Mouse (Mus musculus) spleen, adult 2 months (tissue): ENCODE data around the gene Dock8. TPM values are rescaled to one million over a fixed set of nuclear protein-coding genes. Genes with fewer than 3 reads are reported as not detected.

Experiments
- DNase-seq, 2 experiments: peaks; one replicate each; pipeline versions ENCODE4 v3.0.0 to v3.0.0-alpha.2; 2012 to 2021; ENCODE audit warnings: low spot score in 2 of 2, low read depth in 1 of 2
- H3K27ac ChIP-seq: fragments of 200-500 bp; 2 replicates; pipeline ENCODE4 v1.5.1; 2012; ENCODE audit warnings: low read length, inconsistent platforms; ENCODE audit not compliant: insufficient read depth
- H3K27me3 ChIP-seq: fragments of 200-500 bp; 2 replicates; pipeline ENCODE4 v1.6.1; 2012; ENCODE audit warnings: mild to moderate bottlenecking, moderate library complexity, low read length, inconsistent platforms; ENCODE audit not compliant: control insufficient read depth, insufficient read depth
- H3K36me3 ChIP-seq: fragments of 200-500 bp; 2 replicates; pipeline ENCODE4 v1.6.1; 2012; ENCODE audit warnings: mild to moderate bottlenecking, low read length, inconsistent platforms; ENCODE audit not compliant: control insufficient read depth, insufficient read depth
- H3K4me1 ChIP-seq: fragments of 200-500 bp; 2 replicates; pipeline ENCODE4 v1.6.1; 2011; ENCODE audit warnings: inconsistent platforms; ENCODE audit not compliant: control insufficient read depth, insufficient read depth, insufficient read length
- H3K4me3 ChIP-seq: fragments of 200-500 bp; 2 replicates; pipeline ENCODE4 v1.5.1; 2011; ENCODE audit warnings: mild to moderate bottlenecking, inconsistent platforms; ENCODE audit not compliant: insufficient read depth, insufficient read length; ENCODE audit errors: extremely low read depth
- CTCF ChIP-seq: fragments of 200-500 bp; IDR thresholded peaks from 2 replicates; pipeline ENCODE4 v1.5.1; 2011; ENCODE audit warnings: mild to moderate bottlenecking, inconsistent platforms; ENCODE audit not compliant: insufficient read depth, insufficient read length, insufficient replicate concordance; ENCODE audit errors: extremely low read depth
- POLR2A ChIP-seq: fragments of 200-500 bp; IDR thresholded peaks from 2 replicates; pipeline ENCODE4 v1.6.1; 2011; ENCODE audit warnings: low read depth, low read length, inconsistent platforms
- WGBS: fragments of 180-500 bp; shearing (Covaris S2); methylation state at CpG from one replicate; pipeline ENCODE4 v1.1.7; 2018; 5-methylcytosine and 5-hydroxymethylcytosine counted together
- polyA plus RNA-seq: library from polyadenylated mRNA; depleted of rRNA; stranded (reverse); fragments of >200 nt; gene quantifications from 2 replicates; pipeline ENCODE4 v1.2.3, GENCODE M21; 2012

Gene Dock8
- polyA plus RNA-seq, 1 experiment = 36.6 TPM

DNA sequence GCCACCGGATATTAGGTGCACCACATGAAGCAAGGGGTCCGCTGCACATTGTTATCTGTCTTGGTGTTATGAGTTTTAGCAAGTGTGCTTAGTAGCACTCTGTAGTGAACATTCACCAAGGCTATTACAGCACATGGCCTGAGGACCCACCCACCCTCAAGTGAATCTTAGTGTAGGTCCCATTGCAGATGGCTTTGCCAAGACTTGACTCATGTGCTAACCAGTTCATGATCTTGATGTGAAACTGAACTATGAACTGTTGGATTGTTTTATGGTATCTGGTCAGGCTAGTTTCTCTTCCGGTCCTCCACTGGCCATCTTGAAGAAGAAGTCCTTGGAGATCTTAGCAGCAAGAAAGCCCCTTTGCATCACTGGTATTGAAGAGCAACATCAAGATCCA, 162.9 kb downstream of the Dock8 start:
- H3K4me3 ChIP-seq = no peak overlapping the region
- no peak for DNase-seq
- H3K36me3 ChIP-seq = peaks cover 73% of the 10 kb centered on the region
- H3K27me3 ChIP-seq = no peaks in the 10 kb centered on the region
- no peaks in the 10 kb centered on the region for H3K4me1 ChIP-seq
- WGBS = 98% methylated on average over 3 of the region's 3 CpGs
- H3K27ac ChIP-seq = no peak overlapping the region
- no peak for TF ChIP-seq CTCF
- no peak for TF ChIP-seq POLR2A

DNA sequence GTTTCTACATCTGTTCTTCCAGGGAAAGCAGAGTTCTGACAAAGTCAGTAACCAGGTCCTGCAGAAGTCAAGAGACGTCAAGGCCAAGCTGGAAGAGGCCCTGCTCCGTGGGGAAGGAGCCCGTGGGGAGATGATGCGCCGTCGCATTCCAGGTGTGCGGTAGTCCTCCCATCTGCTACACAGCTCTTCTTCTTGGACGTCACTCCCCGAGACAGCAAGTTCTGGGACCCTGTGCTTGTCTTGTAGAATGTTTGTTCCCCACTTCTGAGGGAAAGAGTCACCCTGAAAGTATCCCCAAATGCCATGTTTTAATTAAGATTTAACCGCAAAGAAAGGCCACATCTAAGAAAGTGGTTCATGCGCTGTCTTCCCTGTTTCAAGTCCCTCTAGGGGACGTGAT, 164.1 kb downstream of the Dock8 start:
- Histone ChIP-seq H3K36me3 (peaks cover 73% of the 10 kb centered on the region), H3K27me3 (no peaks in the 10 kb centered on the region), H3K27ac (no peak overlapping the region), H3K4me3 (no peak overlapping the region), H3K4me1 (no peaks in the 10 kb centered on the region)
- TF ChIP-seq POLR2A = no peak
- TF ChIP-seq CTCF = no peak
- DNase-seq = no peak
- WGBS = 93% methylated on average over 12 of the region's 12 CpGs

DNA sequence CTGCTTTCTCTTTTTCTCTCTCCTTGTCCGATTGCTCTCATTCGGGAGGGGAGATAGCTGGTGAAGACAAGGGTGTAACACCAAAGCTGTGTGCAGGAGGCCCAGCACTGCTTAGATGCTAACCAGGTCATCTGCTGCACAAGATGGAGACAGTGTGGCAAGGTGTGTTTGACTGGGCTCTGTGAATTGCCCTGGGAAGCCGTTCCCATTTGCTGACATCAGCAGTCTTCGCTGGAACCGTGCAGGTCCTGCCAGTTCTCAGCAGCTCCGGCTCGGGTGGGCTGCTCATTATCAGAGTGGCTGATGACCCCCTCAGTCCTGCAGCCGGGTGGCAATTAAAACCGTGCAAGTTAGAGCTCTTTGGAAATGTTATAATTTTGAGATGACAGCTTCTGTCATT, 167.1 kb downstream of the Dock8 start:
- Histone ChIP-seq H3K4me1 (no peaks in the 10 kb centered on the region), H3K4me3 (no peak overlapping the region), H3K27ac (no peak overlapping the region), H3K27me3 (no peaks in the 10 kb centered on the region), H3K36me3 (peaks cover 73% of the 10 kb centered on the region)
- DNase-seq = no peak
- WGBS = 89% methylated on average over 9 of the region's 9 CpGs
- TF ChIP-seq POLR2A = no peak
- TF ChIP-seq CTCF = no peak

DNA sequence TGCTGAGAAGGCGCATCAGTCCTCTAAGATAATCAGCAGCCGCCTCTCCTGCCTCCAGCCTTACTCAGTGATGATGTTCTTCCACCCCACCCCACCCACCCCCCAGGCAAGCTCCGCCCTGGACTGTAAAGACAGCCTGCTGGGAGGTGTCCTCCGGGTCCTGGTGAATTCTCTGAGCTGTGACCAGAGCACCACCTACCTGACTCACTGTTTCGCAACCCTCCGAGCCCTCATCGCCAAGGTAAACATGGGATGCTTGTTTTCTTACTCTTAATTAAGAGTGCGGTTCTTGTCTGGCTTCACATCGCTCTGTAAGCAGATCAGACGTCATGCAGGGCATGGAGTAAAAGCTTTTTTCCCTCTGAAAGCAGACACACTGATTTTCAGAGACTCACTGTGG, 172.1 kb downstream of the Dock8 start:
- TF ChIP-seq POLR2A (no peak), CTCF (no peak)
- 90% methylated on average over 10 of the region's 10 CpGs for WGBS
- H3K27ac ChIP-seq = no peak overlapping the region
- peaks cover 71% of the 10 kb centered on the region for H3K36me3 ChIP-seq
- no peaks in the 10 kb centered on the region for H3K4me1 ChIP-seq
- no peak for DNase-seq
- no peak overlapping the region for H3K4me3 ChIP-seq
- no peaks in the 10 kb centered on the region for H3K27me3 ChIP-seq

DNA sequence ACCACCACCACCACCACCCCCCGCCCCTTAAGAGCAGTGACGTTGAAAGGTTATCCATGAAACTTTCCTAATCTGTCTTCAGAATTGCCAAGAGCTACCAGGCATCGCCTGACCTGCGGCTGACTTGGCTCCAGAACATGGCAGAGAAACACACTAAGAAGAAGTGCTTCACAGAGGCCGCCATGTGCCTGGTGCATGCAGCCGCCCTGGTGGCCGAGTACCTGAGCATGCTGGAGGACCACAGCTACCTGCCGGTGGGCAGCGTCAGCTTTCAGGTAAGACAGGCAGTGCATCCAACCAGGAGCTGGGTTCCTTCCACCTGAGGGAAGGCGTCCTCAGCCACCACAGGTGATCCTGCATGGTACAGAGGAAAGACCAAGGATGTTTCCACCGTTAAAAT, 177.4 kb downstream of the Dock8 start:
- no peaks in the 10 kb centered on the region for H3K4me1 ChIP-seq
- no peaks in the 10 kb centered on the region for H3K27me3 ChIP-seq
- TF ChIP-seq CTCF (no peak), POLR2A (no peak)
- no peak for DNase-seq
- WGBS = 92% methylated on average over 11 of the region's 11 CpGs
- H3K4me3 ChIP-seq = no peak overlapping the region
- no peak overlapping the region for H3K27ac ChIP-seq
- peaks cover 71% of the 10 kb centered on the region for H3K36me3 ChIP-seq

DNA sequence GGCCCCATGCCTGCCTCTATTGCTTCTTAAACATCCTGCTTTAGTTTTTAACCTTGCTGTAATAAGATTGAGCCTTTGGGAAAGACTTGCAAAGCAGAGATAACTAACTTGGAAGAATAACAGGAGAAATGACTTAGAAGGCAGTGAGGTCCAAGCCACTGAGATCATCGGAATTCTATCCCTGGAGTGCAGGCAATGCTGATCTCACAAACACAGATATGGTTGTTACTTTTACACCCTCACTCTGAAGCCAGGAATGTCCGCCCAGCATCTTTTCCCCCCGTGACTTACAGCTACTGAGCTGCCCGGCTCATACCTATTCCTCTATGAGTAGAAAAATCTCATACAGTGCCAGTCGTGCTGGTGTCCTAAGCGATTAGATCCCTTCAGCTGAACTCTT, 180.7 kb downstream of the Dock8 start:
- TF ChIP-seq CTCF = no peak
- TF ChIP-seq POLR2A = no peak
- Histone ChIP-seq H3K27me3 (no peaks in the 10 kb centered on the region), H3K27ac (no peak overlapping the region), H3K4me1 (no peaks in the 10 kb centered on the region), H3K4me3 (no peak overlapping the region), H3K36me3 (peaks cover 72% of the 10 kb centered on the region)
- DNase-seq = no peak
- WGBS = 92% methylated on average over 6 of the region's 6 CpGs

DNA sequence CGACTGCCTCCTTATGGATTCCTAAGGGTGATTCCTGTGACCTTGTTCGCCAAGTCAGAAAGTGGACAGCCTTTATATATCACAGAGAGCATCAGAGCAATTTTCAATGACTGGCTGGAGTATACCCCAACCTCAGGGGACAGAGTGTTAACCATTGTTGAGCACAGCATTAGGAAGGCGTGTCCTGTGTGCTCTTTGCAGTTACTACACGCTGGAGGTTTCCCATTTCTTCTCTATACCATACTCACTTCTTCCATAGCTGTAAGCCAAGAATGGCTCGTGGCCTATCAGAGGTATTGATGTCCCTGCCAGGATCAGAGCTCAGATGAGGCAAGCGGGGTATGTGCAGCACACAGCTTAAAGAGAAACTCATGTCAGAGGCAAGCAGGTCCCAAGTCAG, 181.2 kb downstream of the Dock8 start:
- WGBS = 93% methylated on average over 6 of the region's 6 CpGs
- H3K27me3 ChIP-seq = no peaks in the 10 kb centered on the region
- H3K4me1 ChIP-seq = no peaks in the 10 kb centered on the region
- H3K27ac ChIP-seq = no peak overlapping the region
- H3K4me3 ChIP-seq = no peak overlapping the region
- TF ChIP-seq POLR2A (no peak), CTCF (no peak)
- H3K36me3 ChIP-seq = peaks cover 73% of the 10 kb centered on the region
- no peak for DNase-seq
